Mouse (Mus musculus): Measurements from ENCODE around the gene Fbp1.

Gene Fbp1

DNA sequence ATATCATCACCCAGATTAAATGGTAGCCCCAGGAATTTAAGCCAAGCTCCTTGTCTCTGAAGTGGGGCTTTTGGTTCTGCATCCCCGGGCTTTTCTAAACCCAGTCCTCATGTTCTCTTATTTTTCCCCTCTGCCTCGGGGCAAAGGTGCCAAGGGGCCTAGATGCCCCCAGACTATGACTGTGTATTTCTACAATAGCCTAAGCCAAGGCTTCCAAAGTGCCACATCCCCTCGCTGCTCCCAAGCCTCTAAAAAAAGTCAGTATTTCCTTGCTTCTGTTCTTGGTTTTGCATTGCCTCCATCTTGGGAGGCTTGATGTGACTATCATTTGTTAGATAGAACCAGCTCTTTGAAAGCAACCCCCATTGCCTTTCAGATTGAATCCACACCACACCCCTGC, 3.5 kb downstream of the Fbp1 start:
- no peak for DNase-seq (ENCODE audit: low read depth, low spot score)

DNA sequence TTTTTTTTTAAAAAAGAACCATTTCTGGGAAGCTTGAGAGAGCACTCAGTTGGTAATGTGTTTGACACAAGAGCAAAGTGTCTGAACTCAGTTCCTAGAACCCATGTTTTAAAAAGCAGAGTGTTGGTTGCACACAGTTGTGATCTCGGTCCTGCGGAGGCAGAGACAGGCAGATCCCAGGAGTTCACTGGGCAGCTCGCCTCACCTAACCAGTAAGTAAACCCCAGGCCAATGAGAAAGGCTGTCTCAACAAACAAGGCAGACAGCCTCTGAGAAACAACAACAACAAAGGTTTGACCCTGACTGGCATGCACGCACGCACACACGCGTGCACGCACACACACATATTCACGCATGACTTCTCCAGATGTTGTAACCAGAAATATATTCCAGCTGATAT, 4.2 kb downstream of the Fbp1 start:
- no peak for DNase-seq (ENCODE audit: low read depth, low spot score)

GRCm38 (mm10) chr13:62883436-62883835, 4.6 kb downstream of the Fbp1 start:
- DNase-seq (ENCODE audit: low read depth, low spot score): no peak

- no peak for DNase-seq (ENCODE audit: low read depth, low spot score)
Measured at GRCm38 (mm10) chr13:62882856-62883255, 5.2 kb downstream of the Fbp1 start.

DNA sequence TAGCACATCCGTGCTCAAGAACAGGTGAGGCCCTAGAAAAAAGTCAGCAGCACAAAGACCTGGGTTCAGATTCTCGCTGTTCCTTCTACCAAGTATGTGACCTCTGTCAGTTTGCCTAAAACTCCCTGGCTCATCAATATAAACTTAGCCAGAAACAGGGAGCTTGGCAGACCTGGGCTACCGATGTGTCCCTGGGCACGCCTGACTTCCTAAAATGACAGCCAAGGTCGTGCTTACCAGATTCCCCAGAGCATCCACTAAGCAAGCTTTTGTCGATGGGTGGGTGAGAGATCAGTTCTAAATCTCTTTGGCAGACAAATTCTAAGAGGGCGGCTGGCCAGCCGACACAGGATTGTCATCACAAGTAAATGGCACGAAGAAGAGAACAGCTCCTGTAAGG, 6.7 kb downstream of the Fbp1 start:
- DNase-seq (ENCODE audit: low read depth, low spot score): no peak

DNA sequence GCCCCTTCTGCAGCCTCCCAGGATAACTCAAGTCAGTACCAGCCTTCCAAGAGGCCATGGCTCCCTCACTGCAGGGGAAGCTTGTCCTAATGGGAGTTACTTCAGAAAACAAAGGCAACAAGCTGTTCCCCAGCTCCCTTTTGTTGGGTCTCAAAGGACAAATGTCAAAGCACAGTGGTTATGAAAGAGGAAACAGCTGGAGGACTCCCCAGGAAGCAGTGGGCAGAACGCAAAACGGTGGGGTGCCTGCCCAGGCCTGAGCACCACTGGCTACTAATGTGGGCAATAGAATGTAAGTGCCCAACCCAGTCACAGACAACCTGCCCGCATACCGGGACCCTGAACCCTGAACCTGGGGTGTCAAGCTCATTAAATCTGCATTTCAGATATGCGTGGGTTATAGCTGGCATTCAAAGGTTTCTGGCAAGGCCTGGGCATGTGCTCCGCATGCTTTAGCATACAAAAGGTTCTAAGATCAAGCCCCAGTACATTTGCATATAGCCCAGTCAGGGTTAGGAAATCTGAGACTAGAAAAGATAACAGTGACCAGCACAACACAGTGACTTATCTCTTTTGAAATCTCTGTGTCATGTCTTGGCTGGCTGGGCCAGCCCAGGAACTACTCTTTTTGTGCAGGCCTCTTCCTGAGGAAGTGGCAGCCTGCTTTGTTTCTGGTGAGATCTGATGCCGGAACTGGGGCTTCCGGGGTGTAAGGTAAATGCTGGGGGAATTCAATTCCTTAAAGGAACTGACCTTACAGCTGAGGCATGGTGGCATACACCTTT, 8.1 kb downstream of the Fbp1 start:
- peak; percentile 78 for DNase-seq (ENCODE audit: low read depth, low spot score)

DNA sequence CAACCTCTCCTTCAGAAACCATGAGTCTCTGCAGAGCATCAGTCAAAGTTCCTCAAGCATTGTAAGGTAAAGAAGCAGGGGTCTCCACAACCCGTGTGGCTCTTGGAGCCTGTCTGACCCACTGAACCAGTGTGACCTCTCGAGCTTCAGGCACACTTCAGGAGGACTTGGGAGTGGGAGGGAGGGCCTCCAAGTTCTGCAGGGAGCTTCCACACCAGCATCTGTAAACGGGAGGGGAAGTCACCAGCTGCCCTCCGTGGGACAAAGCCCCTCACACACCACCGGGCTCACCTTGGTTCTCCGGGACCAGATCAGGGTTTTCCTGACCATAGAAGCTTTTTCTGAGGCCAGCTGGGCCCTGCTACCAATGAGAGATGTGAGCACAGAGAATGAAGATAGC, 8.7 kb downstream of the Fbp1 start:
- no peak for DNase-seq (ENCODE audit: low read depth, low spot score)

DNA sequence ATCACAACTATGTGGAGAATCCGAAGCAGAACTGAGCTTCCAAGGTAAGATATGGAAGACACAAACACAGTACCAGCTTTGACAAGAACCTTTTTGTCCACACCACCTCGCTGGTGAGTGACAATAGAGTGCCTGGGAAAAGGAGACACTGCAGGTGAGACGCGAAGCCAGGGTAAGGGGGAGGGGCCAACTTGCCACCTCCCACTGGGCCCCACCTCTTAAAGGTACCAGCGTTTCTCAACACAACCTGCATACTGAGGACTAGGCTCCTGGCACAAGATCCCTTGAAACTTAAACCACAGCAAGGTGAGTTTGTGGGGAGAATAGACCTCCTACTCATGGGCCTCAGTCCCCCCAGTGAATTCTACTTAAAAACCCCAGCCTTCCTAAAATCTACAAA, 10.8 kb downstream of the Fbp1 start:
- no peak for DNase-seq (ENCODE audit: low read depth, low spot score)

DNA sequence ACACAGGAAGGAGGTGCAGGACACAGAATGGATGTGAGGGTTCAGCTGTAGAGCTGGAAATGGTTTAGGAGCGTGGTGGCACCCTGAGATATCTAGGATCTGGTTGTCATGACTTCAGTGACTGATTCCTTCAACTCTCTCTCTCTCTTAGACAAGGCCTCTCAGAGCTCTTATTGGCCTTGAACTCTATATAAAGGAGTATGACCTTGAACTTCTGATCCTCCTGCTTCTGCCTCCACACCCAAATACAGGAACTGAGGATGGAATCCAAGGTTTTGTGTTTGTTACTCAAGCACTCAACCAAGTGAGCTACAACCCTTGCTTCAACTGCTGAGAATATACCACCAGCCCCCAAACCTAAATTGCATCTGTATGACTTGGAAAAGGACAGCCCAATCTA, 12.0 kb downstream of the Fbp1 start:
- no peak for DNase-seq (ENCODE audit: low read depth, low spot score)

DNA sequence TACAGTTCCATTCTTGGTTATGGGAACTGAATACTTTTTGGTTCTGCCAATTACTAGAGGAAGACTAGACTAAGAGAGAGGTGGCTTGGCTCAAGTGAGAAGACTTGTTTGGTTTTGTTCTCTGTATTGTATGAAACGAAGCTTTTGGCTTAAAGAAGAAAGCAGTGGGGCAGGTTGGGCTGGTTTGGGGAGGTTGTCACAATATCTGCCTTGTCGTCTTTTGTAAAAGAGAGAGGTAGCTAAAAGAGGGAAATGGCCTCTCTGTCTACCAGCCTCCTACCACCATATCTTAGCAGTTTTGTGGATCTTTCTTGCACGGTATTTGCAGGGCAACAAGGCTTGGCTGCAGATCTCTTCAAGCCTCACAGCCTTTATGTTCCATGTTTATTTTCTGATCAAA, 15.8 kb downstream of the Fbp1 start:
- DNase-seq (ENCODE audit: low read depth, low spot score): no peak

- no peak for DNase-seq (ENCODE audit: low read depth, low spot score)
Measured at GRCm38 (mm10) chr13:62870605-62871004, 17.5 kb downstream of the Fbp1 start.

- no peak for DNase-seq (ENCODE audit: low read depth, low spot score)
Measured at GRCm38 (mm10) chr13:62866817-62867216, 21.3 kb downstream of the Fbp1 start.

DNA sequence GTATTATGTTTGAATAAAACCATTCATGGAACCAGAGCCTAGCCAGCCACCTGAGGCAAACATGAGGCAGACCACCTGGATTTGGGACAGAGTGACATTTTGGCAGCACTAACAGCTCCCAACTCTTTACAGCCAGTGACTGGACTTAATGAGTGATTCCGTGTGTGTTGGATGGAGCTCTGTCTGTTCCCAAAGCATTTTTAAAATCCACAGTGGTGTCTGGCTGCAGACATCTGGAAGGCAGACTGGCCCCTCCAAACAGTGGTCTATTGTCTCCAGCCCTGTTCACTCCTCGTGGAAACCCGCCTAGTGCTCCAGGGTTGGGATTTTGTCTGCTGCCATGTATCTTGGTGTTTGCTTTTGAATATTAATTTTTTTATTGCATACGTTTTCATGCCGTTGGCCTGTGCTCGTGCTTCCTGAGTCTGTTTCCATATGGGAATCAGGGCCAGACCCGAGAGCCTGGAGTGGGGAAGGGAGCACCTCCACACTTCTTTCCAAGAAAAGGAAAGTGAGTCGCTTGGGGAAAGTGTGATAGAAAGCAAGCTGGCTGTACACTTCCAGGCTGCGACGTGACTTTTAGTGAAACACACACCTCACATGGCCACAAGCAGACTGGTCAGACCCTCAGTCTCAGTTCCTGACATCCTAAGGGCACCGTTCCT, 22.3 kb downstream of the Fbp1 start:
- no peak for DNase-seq (ENCODE audit: low read depth, low spot score)

GRCm38 (mm10) chr13:62863771-62864170, 24.3 kb downstream of the Fbp1 start:
- DNase-seq (ENCODE audit: low read depth, low spot score): no peak

DNA sequence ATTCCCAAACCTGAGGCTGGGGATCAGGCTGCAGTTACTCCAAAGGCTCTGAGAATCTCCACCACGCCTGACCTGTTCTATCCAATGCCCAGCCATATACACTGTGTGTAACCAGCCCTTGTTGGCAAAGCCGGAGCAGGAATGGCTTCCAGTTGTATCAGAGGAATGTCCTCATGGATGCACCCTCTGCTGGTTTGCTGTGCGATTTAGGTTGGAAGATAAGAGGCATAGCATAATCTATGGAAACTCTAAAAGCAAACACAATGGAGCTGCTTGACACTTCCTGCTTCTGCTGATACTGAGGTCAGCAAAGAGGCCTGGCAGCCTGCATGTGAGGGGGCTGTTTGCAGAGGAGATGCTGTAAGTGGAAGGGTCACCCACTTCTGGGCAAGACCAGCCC, 25.2 kb downstream of the Fbp1 start:
- DNase-seq (ENCODE audit: low read depth, low spot score): no peak

GRCm38 (mm10) chr13:62860068-62860467, 28.0 kb downstream of the Fbp1 start:
- DNase-seq (ENCODE audit: low read depth, low spot score): no peak

DNA sequence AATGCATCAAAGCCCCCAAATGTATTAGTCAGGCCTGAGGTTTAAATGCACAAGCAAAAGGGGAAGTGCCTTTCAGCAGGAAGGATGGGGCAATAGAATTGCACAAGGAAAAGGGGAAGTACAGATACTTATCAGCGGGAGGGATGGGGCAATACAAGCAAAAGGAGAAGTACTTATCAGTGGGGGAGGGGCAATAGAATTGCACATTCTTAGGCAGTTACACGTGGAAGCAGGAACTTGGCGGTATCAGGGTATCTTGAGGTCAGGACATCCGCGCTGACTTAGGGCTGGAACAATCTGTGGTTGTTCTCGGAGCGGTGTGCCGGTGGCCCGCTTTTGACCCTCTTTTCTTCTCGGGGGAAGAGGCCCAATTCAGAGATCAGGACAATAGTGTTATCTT, 28.8 kb downstream of the Fbp1 start:
- peak; percentile 13 for DNase-seq (ENCODE audit: low read depth, low spot score)

GRCm38 (mm10) chr13:62857941-62858915, 29.9 kb downstream of the Fbp1 start, which contains the start of gene Fbp2:
TSS of gene Fbp2 (minus strand) at chr13:62858422.
- no peak for DNase-seq (ENCODE audit: low read depth, low spot score)

DNA sequence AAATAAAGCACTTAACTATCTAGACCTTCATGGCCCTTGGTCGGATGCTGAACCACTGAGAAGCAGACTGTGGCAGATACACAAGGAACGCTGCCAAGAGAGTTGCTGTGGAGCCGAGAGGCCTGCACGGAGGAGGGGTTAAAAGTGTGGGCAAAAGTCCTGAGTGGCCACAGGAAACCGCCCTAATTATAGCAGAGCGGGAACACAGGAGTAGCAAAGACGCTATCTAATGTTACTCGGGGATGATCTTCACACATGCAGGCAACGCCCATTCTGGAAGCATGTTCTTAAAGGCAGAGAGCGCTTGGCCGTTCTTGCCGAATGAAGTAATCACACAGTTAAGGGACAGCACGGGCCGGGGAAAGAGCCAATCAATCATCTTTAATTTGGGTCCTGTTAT, 31.2 kb downstream of the Fbp1 start:
- DNase-seq (ENCODE audit: low read depth, low spot score): no peak

GRCm38 (mm10) chr13:62856305-62856675, 31.8 kb downstream of the Fbp1 start:
- peak; percentile 83 for DNase-seq (ENCODE audit: low read depth, low spot score)

- DNase-seq (ENCODE audit: low read depth, low spot score): no peak
Measured at GRCm38 (mm10) chr13:62855396-62856304, 32.4 kb downstream of the Fbp1 start.
